Mouse (Mus musculus) bone marrow, adult 2 months (tissue): ENCODE measurements at regions not wholly inside any gene's neighbourhood (a gene's known extent, or its start where the extent isn't known, plus 50 kb on each side); places are given as distances from the start of the nearest gene placed in this dataset.

Source experiments
- CTCF ChIP-seq: fragments of 200-500 bp; IDR thresholded peaks from 2 replicates; pipeline ENCODE4 v1.5.1; 2011; ENCODE audit warnings: low read length, control low read depth; ENCODE audit not compliant: control insufficient read depth, insufficient read depth
- POLR2A ChIP-seq: fragments of 200-500 bp; IDR thresholded peaks from 2 replicates; pipeline ENCODE4 v1.6.1; 2011; ENCODE audit warnings: low read depth, mild to moderate bottlenecking, control low read depth, low read length, borderline replicate concordance; ENCODE audit not compliant: control insufficient read depth

- TF ChIP-seq POLR2A: no peak
- TF ChIP-seq CTCF: no peak
Observed at GRCm38 (mm10) chr19:53453317-53453947, 63.1 kb upstream of the Smndc1 start.
